Mouse (Mus musculus) liver, postnatal 0 days (tissue): ENCODE data around the gene G530012D18Rik.
"Not testable (repeated sequence)": the region's sequence is repeated elsewhere in the genome, so short reads cannot be mapped to it uniquely, and the experiment has no call there.

ENCODE experiments used
- CTCF ChIP-seq: sonication (generic); IDR thresholded peaks from 2 replicates; pipeline ENCODE4 v1.5.1; 2016; ENCODE audit warnings: antibody characterized with exemption, low read depth
- EP300 ChIP-seq: IDR thresholded peaks from 2 replicates; pipeline ENCODE4 v1.6.1; 2016; ENCODE audit warnings: antibody characterized with exemption, low read depth, mild to moderate bottlenecking

- TF ChIP-seq CTCF, EP300: not testable (repeated sequence)
These were observed 4.7 kb downstream of the G530012D18Rik start for GRCm38 (mm10) chr1:85580148-85580534.
